Mouse (Mus musculus): ENCODE data around the gene Fam214b. TPM values are rescaled to one million over a fixed set of nuclear protein-coding genes. Genes with fewer than 3 reads are reported as not detected.

Gene Fam214b
- 10 to 100 TPM; 48.7 to 59.6 TPM for total RNA-seq (2023)

GRCm38 (mm10) chr4:43045659-43046302, at the start of gene Fam214b:
Fam214b (minus strand) TSS chr4:43046220.

GRCm38 (mm10) chr4:43058753-43059654, 13.0 kb upstream of the Fam214b start, which contains the start of gene Unc13b:
Unc13b (plus strand) TSS chr4:43058953.

GRCm38 (mm10) chr4:43031237-43031995, 14.6 kb downstream of the Fam214b start, which contains the start of gene Stoml2:
Stoml2 (minus strand) TSS chr4:43031710.

GRCm38 (mm10) chr4:43025084-43025960, 20.7 kb downstream of the Fam214b start, which contains the start of gene Pigo:
Pigo (minus strand) TSS chr4:43025819.

GRCm38 (mm10) chr4:43010161-43011038, 35.6 kb downstream of the Fam214b start, which contains the start of gene Fancg:
Fancg (minus strand) TSS chr4:43010506.

DNA sequence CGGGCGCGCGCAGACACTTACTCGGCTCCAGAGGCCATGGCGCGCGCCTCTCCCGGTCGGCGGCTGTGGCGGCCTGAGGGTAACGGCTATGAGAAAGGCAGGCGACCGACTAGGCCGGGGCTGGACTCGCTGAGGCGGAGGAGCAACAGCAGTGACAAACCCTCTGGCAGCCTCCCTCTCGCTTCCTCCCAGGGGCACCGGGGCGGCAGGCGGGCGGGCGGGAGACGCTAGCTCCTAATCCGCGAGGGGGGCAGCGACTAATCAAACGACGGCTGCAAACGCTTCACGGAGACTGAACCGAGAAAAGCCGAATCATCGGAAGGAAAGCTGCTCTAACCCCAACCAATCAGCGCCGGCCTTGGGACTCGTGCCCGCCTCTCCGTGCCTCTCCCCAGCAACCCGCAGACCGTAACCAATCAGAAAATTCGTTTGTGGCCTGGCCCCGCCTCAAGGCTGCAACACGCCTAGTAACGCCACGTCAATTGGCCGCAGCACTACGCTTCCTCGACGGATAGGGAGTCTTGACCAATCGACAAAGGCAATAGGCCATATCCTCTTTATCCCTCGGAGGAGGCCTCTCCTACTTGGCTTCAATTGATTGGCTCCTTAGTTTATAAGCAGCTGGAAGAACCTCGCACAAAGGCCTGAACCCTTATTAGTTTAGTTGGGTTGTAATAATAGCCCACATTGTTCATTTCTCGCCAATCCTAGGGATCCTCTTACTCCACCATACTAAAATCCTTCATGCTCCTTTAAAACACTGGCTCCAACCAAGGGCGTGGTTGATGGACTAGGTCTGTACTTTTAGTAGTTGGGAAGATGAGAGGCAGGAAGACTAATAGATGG, 45.7 kb downstream of the Fam214b start, which contains the start of gene Vcp:
Vcp (minus strand) TSS at position 367 of the 846 bp plus-strand sequence.

Other genes starting within 250 kb of the Fam214b start
- gene Fam205a1, start 192.3 kb downstream of the Fam214b start, total RNA-seq (2023): not detected
- gene Gm12394, start 189.4 kb downstream of the Fam214b start, total RNA-seq (2023): not detected
- not detected for gene Fam205c, start 172.0 kb downstream of the Fam214b start, total RNA-seq (2023)
- not detected for gene Phf24, start 129.6 kb downstream of the Fam214b start, total RNA-seq (2023)
- gene Dnajb5, start 96.4 kb downstream of the Fam214b start, total RNA-seq (2023): 1 to 10 TPM; 4.1 to 5.1 TPM
- gene 1700022I11Rik, start 76.6 kb downstream of the Fam214b start, total RNA-seq (2023): not detected
- gene Vcp, start 45.7 kb downstream of the Fam214b start, total RNA-seq (2023): 100 to 1,000 TPM in 1 of 2 experiments, 10 to 100 TPM in 1; 97.1 to 107 TPM
- gene Fancg, start 35.7 kb downstream of the Fam214b start, total RNA-seq (2023): 10 to 100 TPM; 18.4 to 28.1 TPM
- gene Pigo, start 20.4 kb downstream of the Fam214b start, total RNA-seq (2023): 10 to 100 TPM; 13.7 to 16.0 TPM
- gene Stoml2, start 14.5 kb downstream of the Fam214b start, total RNA-seq (2023): 10 to 100 TPM; 49.0 to 52.8 TPM
- gene Unc13b, start 12.7 kb upstream of the Fam214b start, total RNA-seq (2023): under 1 TPM; 0.09 to 0.53 TPM
- not detected for gene Atp8b5, start 220.9 kb upstream of the Fam214b start, total RNA-seq (2023)

Measured in neutrophil, adult 83 days (primary cell).